Mouse (Mus musculus) layer of hippocampus, adult 8-10 months (tissue): Measurements from ENCODE around the gene Dnah7a. TPM values are rescaled to one million over a fixed set of nuclear protein-coding genes. Genes with fewer than 3 reads are reported as not detected.
"Not testable (repeated sequence)": the region's sequence is repeated elsewhere in the genome, so short reads cannot be mapped to it uniquely, and the experiment has no call there.

Experiments
- DNase-seq, 2 experiments: peaks; one replicate each; pipeline ENCODE4 v3.0.0; 2022; ENCODE audit warnings: low spot score in 2 of 2
- total RNA-seq, 4 experiments: library from RNA; stranded (reverse); gene quantifications; 2 replicates each; pipeline ENCODE4 v1.2.4; 2022

Gene Dnah7a
- total RNA-seq, result 1 to 10 TPM; 3.9 to 5.5 (median 5.0) TPM

GRCm38 (mm10) chr1:53706431-53707361 lies at the start of gene Dnah7a:
Dnah7a (minus strand) TSS chr1:53706784.
- DNase-seq, result peak; percentile 39 to 51

GRCm38 (mm10) chr1:53753501-53753900 lies 46.9 kb upstream of the Dnah7a start:
- DNase-seq, result not testable (repeated sequence)

GRCm38 (mm10) chr1:53751144-53751543 lies 44.6 kb upstream of the Dnah7a start:
- no peak for DNase-seq

GRCm38 (mm10) chr1:53750697-53751096 lies 44.1 kb upstream of the Dnah7a start:
- DNase-seq, result not testable (repeated sequence)

GRCm38 (mm10) chr1:53749881-53750385 lies 43.3 kb upstream of the Dnah7a start:
- DNase-seq, result not testable (repeated sequence)

GRCm38 (mm10) chr1:53748571-53748970 lies 42.0 kb upstream of the Dnah7a start:
- no peak for DNase-seq

- no peak for DNase-seq
These were observed 39.4 kb upstream of the Dnah7a start for GRCm38 (mm10) chr1:53746001-53746400.

GRCm38 (mm10) chr1:53741742-53742458 lies 35.3 kb upstream of the Dnah7a start:
- no peak for DNase-seq

- DNase-seq, result no peak
These were observed 34.3 kb upstream of the Dnah7a start for GRCm38 (mm10) chr1:53740777-53741336.

- not testable (repeated sequence) for DNase-seq
These were observed 33.6 kb upstream of the Dnah7a start for GRCm38 (mm10) chr1:53740077-53740776.

GRCm38 (mm10) chr1:53736583-53736982 lies 30.0 kb upstream of the Dnah7a start:
- no peak for DNase-seq

GRCm38 (mm10) chr1:53728489-53729225 lies 22.1 kb upstream of the Dnah7a start:
- no peak for DNase-seq

GRCm38 (mm10) chr1:53726883-53727282 lies 20.3 kb upstream of the Dnah7a start:
- no peak for DNase-seq

GRCm38 (mm10) chr1:53721353-53721752 lies 14.8 kb upstream of the Dnah7a start:
- no peak for DNase-seq

GRCm38 (mm10) chr1:53720601-53721351 lies 14.2 kb upstream of the Dnah7a start:
- no peak for DNase-seq

GRCm38 (mm10) chr1:53715966-53716515 lies 9.5 kb upstream of the Dnah7a start:
- DNase-seq, result no peak

- DNase-seq, result no peak
These were observed 8.9 kb upstream of the Dnah7a start for GRCm38 (mm10) chr1:53715446-53715845.

GRCm38 (mm10) chr1:53713383-53713782 lies 6.8 kb upstream of the Dnah7a start:
- peak; percentile 20 to 38 for DNase-seq

- no peak for DNase-seq
These were observed 4.5 kb upstream of the Dnah7a start for GRCm38 (mm10) chr1:53711069-53711468.
